Comparison of ENCODE assay signal across 11 mouse cellular contexts in genomic region chr5:117502611-117503010, GRCm38 (mm10).
A peak's percentile ranks its signal among the peaks of the same experiment; 100 is the strongest.
DNase-seq lines count a peak whose midpoint lies in the region; ATAC-seq and TF ChIP-seq lines count a peak whose summit lies in the region.
"Had no signal": no experiment of that assay in that cellular context is flagged by ENCODE, and none has a peak within 500 bp of the region (broad histone marks: within the 10 kb centered on the region; RNA-seq: fewer than 3 reads in every experiment).

No protein-coding gene starts in this region.

- H3K4me2 ChIP-seq in forebrain, postnatal 0 days (ENCODE audit: low read depth): no peak overlapping the region
- H3K4me2 ChIP-seq in forebrain, embryonic 15.5 days (replicated peaks): no peak overlapping the region
- H3K4me2 ChIP-seq: forebrain, embryonic 13.5 days; heart, embryonic 15.5 days had no signal

- TF ChIP-seq POLR2A in lung, adult 2 months (IDR thresholded peaks at IDR 0.05; ENCODE audit: borderline replicate concordance, extremely low read depth, low read depth, low read length): no peak
- TF ChIP-seq POLR2A in olfactory bulb, adult 2 months (IDR thresholded peaks at IDR 0.05; ENCODE audit: insufficient read depth, low read depth, low read length): no peak

- no peak overlapping the region for H3K4me3 ChIP-seq in forebrain, postnatal 0 days (ENCODE audit: low read depth, low read length)
- H3K4me3 ChIP-seq in forebrain, embryonic 15.5 days: no peak overlapping the region
- H3K4me3 ChIP-seq in lung, adult 2 months (replicated peaks; ENCODE audit: extremely low read depth, low read depth, low read length): no peak overlapping the region
- H3K4me3 ChIP-seq in olfactory bulb, adult 2 months (ENCODE audit: insufficient read depth, low read depth, low read length): no peak overlapping the region
- H3K4me3 ChIP-seq: forebrain, embryonic 13.5 days; heart, embryonic 15.5 days had no signal

- ATAC-seq in forebrain, postnatal 0 days: no peak
- ATAC-seq in forebrain, embryonic 15.5 days (replicated peaks): no peak
- ATAC-seq: forebrain, embryonic 13.5 days had no signal

- peaks cover 9% of the 10 kb centered on the region; the same call in 1 of the 2 replicates for H3K36me3 ChIP-seq in forebrain, postnatal 0 days (ENCODE audit: insufficient read depth)
- H3K36me3 ChIP-seq in forebrain, embryonic 15.5 days: no peaks in the 10 kb centered on the region
- H3K36me3 ChIP-seq: heart, embryonic 15.5 days had no signal

- 84% methylated on average over 5 of the region's 5 CpGs for WGBS in forebrain, postnatal 0 days
- WGBS in forebrain, embryonic 15.5 days: 86% methylated on average over 5 of the region's 5 CpGs
- WGBS in lung, adult 2 months: 85% methylated on average over 5 of the region's 5 CpGs
- WGBS in olfactory bulb, adult 2 months: 89% methylated on average over 5 of the region's 5 CpGs

- no peak overlapping the region for H3K9ac ChIP-seq in forebrain, postnatal 0 days
- H3K9ac ChIP-seq in forebrain, embryonic 15.5 days (replicated peaks): no peak overlapping the region
- H3K9ac ChIP-seq: forebrain, embryonic 13.5 days; heart, embryonic 15.5 days had no signal

- no peak for DNase-seq in forebrain, postnatal 0 days
- DNase-seq in lung, adult 2 months: no peak
- no peak for DNase-seq in lung, postnatal 4 days
- DNase-seq in ES-CJ7 (ENCODE audit: low read depth, low spot score): peak; percentile 60
- no peak for DNase-seq in layer of hippocampus, postnatal 25 days (ENCODE audit: extremely low spot score in 1 of 2, low spot score in 1 of 2)
- no peak for DNase-seq in layer of hippocampus, adult 9-10 months (ENCODE audit: low spot score)

- no peaks in the 10 kb centered on the region for H3K9me3 ChIP-seq in forebrain, postnatal 0 days (ENCODE audit: low read length)
- no peaks in the 10 kb centered on the region for H3K9me3 ChIP-seq in forebrain, embryonic 15.5 days
- H3K9me3 ChIP-seq: forebrain, embryonic 13.5 days; heart, embryonic 15.5 days had no signal

- no peaks in the 10 kb centered on the region for H3K27me3 ChIP-seq in forebrain, postnatal 0 days (ENCODE audit: insufficient read depth, low read length)
- no peaks in the 10 kb centered on the region for H3K27me3 ChIP-seq in forebrain, embryonic 15.5 days
- H3K27me3 ChIP-seq: forebrain, embryonic 13.5 days had no signal

- TF ChIP-seq CTCF in forebrain, postnatal 0 days (IDR thresholded peaks at IDR 0.05; ENCODE audit: low read depth): peak; percentile 75
- TF ChIP-seq CTCF in lung, adult 2 months (IDR thresholded peaks at IDR 0.05; ENCODE audit: insufficient read depth, low read length): peak; percentile 64
- peak; percentile 71 for TF ChIP-seq CTCF in olfactory bulb, adult 2 months (IDR thresholded peaks at IDR 0.05; ENCODE audit: insufficient read depth, low read depth, low read length)

- no peaks in the 10 kb centered on the region for H3K4me1 ChIP-seq in forebrain, postnatal 0 days (ENCODE audit: insufficient read depth)
- H3K4me1 ChIP-seq in forebrain, embryonic 15.5 days: no peaks in the 10 kb centered on the region
- no peaks in the 10 kb centered on the region for H3K4me1 ChIP-seq in lung, adult 2 months (ENCODE audit: control insufficient read depth, insufficient read depth, low read length)
- H3K4me1 ChIP-seq in olfactory bulb, adult 2 months (ENCODE audit: control insufficient read depth, insufficient read depth, low read length): peaks cover 17% of the 10 kb centered on the region
- H3K4me1 ChIP-seq: forebrain, embryonic 13.5 days; heart, embryonic 15.5 days had no signal

- no peak overlapping the region for H3K27ac ChIP-seq in forebrain, postnatal 0 days (ENCODE audit: low read depth, low read length)
- H3K27ac ChIP-seq in forebrain, embryonic 15.5 days (replicated peaks): no peak overlapping the region
- no peak overlapping the region for H3K27ac ChIP-seq in olfactory bulb, adult 2 months (ENCODE audit: insufficient read depth, low read depth, low read length)
- H3K27ac ChIP-seq: forebrain, embryonic 13.5 days; heart, embryonic 15.5 days; macrophage had no signal
